Mouse (Mus musculus) kidney, embryonic 14.5 days (tissue): ENCODE measurements at regions not wholly inside any gene's neighbourhood (a gene's known extent, or its start where the extent isn't known, plus 50 kb on each side); places are given as distances from the start of the nearest gene placed in this dataset.

Source experiments
- ATAC-seq: fragments of 200-750 bp; cut with Nextera tagmentation; 2 replicates; pipeline ENCODE4 v1.8.0; 2017; ENCODE audit warnings: moderate number of reproducible peaks, mild to moderate bottlenecking, moderate TSS enrichment, moderate library complexity; ENCODE audit not compliant: low FRiP score, low TSS enrichment
- H3K27ac ChIP-seq: fragments of 300-500 bp; sonication (generic); 2 replicates; pipeline ENCODE4 v1.5.1; 2014; ENCODE audit warnings: low read depth, mild to moderate bottlenecking, low read length, moderate library complexity, mixed read lengths
- H3K27me3 ChIP-seq: fragments of 300-500 bp; sonication (generic); 2 replicates; pipeline ENCODE4 v1.6.1; 2014; ENCODE audit warnings: mild to moderate bottlenecking, low read length; ENCODE audit not compliant: control insufficient read depth, insufficient read depth
- H3K36me3 ChIP-seq: fragments of 300-500 bp; sonication (generic); 2 replicates; pipeline ENCODE4 v1.6.1; 2014; ENCODE audit warnings: low read length, mixed read lengths; ENCODE audit not compliant: control insufficient read depth, insufficient read depth
- H3K4me1 ChIP-seq: fragments of 300-500 bp; sonication (generic); 2 replicates; pipeline ENCODE4 v1.6.1; 2014; ENCODE audit warnings: low read length, mixed read lengths; ENCODE audit not compliant: control insufficient read depth, insufficient read depth
- H3K4me2 ChIP-seq: fragments of 300-500 bp; sonication (generic); replicated peaks from 2 replicates; pipeline ENCODE4 v1.6.1; 2014; ENCODE audit warnings: low read depth, mild to moderate bottlenecking, low read length
- H3K4me3 ChIP-seq: fragments of 300-500 bp; sonication (generic); 2 replicates; pipeline ENCODE4 v1.5.1; 2014; ENCODE audit warnings: mild to moderate bottlenecking, low read length
- H3K9ac ChIP-seq: fragments of 300-500 bp; sonication (generic); 2 replicates; pipeline ENCODE4 v1.6.1; 2014; ENCODE audit warnings: low read depth, mild to moderate bottlenecking, low read length, moderate library complexity
- H3K9me3 ChIP-seq: fragments of 300-500 bp; sonication (generic); 2 replicates; pipeline ENCODE4 v1.6.1; 2016; ENCODE audit warnings: low read length; ENCODE audit not compliant: control insufficient read depth
- WGBS: fragments of 180-500 bp; shearing (Covaris S2); extraction: QIAGEN DNeasy Blood & Tissue Kit; methylation state at CpG from one replicate; pipeline ENCODE4 v1.1.7; 2014; 5-methylcytosine and 5-hydroxymethylcytosine counted together

- ATAC-seq, result no peak
- no peak overlapping the region for H3K4me2 ChIP-seq
- no peak overlapping the region for H3K27ac ChIP-seq
- no peaks in the 10 kb centered on the region for H3K9me3 ChIP-seq
- no peaks in the 10 kb centered on the region for H3K27me3 ChIP-seq
- 92% methylated on average over 4 of the region's 4 CpGs for WGBS
- no peaks in the 10 kb centered on the region for H3K36me3 ChIP-seq
- H3K9ac ChIP-seq, result no peak overlapping the region
- no peaks in the 10 kb centered on the region for H3K4me1 ChIP-seq
- H3K4me3 ChIP-seq, result no peak overlapping the region
These were observed 292.4 kb downstream of the Klf6 start for GRCm38 (mm10) chr13:6153657-6154056.

- H3K4me1 ChIP-seq, result no peaks in the 10 kb centered on the region
- H3K27ac ChIP-seq, result no peak overlapping the region
- no peaks in the 10 kb centered on the region for H3K27me3 ChIP-seq
- no peak for ATAC-seq
- no peaks in the 10 kb centered on the region for H3K36me3 ChIP-seq
- no peaks in the 10 kb centered on the region for H3K9me3 ChIP-seq
- no peak overlapping the region for H3K9ac ChIP-seq
- 75% methylated on average over 4 of the region's 4 CpGs for WGBS
- H3K4me2 ChIP-seq, result no peak overlapping the region
- H3K4me3 ChIP-seq, result no peak overlapping the region
These were observed 294.9 kb downstream of the Klf6 start for GRCm38 (mm10) chr13:6156191-6156590.

DNA sequence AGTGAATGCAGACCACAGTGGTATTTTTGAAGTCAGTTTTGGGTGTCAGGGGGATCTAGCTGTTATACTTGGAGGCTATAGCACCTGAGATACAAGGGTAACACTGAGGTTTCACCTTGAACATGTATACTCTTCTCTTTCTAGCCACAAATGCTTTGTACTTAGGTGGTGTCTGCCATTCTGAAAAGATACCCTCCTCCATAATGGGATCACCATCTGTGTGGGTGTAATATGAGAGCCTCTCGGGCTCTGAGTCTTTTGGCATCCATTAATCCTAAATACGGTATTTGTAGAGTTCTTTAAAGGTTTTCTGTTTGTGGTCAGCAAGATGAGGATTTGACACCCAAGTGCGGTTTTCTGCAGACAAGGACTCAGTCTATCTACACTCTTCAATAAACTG is 295.7 kb downstream of the Klf6 start:
- ATAC-seq, result no peak
- H3K4me2 ChIP-seq, result no peak overlapping the region
- H3K4me1 ChIP-seq, result no peaks in the 10 kb centered on the region
- H3K27me3 ChIP-seq, result no peaks in the 10 kb centered on the region
- no peaks in the 10 kb centered on the region for H3K9me3 ChIP-seq
- H3K36me3 ChIP-seq, result no peaks in the 10 kb centered on the region
- H3K4me3 ChIP-seq, result no peak overlapping the region
- H3K9ac ChIP-seq, result no peak overlapping the region
- no peak overlapping the region for H3K27ac ChIP-seq
- WGBS, result 24% methylated on average over 3 of the region's 3 CpGs

GRCm38 (mm10) chr13:6157946-6158345 is 296.7 kb downstream of the Klf6 start:
- ATAC-seq, result no peak
- Histone ChIP-seq H3K27me3 (no peaks in the 10 kb centered on the region), H3K4me2 (no peak overlapping the region), H3K9ac (no peak overlapping the region), H3K27ac (no peak overlapping the region), H3K9me3 (no peaks in the 10 kb centered on the region), H3K36me3 (no peaks in the 10 kb centered on the region), H3K4me3 (no peak overlapping the region), H3K4me1 (no peaks in the 10 kb centered on the region)
- 70% methylated on average over 4 of the region's 4 CpGs for WGBS

DNA sequence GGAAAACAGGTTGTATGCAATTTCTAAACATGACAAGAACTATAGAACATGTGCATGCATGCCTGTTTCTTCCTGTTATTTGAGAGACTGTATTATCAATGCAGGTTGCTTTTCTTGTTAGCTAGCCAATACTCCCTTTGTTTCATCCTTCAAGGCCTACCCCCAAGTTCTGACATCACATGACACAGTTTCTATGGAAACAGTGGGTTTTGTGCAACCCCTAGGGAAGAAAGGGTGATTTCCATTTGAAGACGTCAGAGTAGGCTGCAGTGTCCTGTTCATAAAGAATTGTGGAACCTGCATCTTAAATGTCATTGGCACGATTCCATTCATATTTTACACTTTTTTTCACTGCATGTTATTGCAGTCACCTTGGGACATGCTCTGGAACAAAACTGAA is 298.1 kb downstream of the Klf6 start:
- no peak overlapping the region for H3K4me2 ChIP-seq
- H3K9me3 ChIP-seq, result no peaks in the 10 kb centered on the region
- no peaks in the 10 kb centered on the region for H3K4me1 ChIP-seq
- 53% methylated on average over 2 of the region's 2 CpGs for WGBS
- no peaks in the 10 kb centered on the region for H3K36me3 ChIP-seq
- no peaks in the 10 kb centered on the region for H3K27me3 ChIP-seq
- H3K4me3 ChIP-seq, result no peak overlapping the region
- ATAC-seq, result no peak
- no peak overlapping the region for H3K9ac ChIP-seq
- H3K27ac ChIP-seq, result no peak overlapping the region

GRCm38 (mm10) chr13:6165916-6166315 is 304.6 kb downstream of the Klf6 start:
- H3K4me1 ChIP-seq, result no peaks in the 10 kb centered on the region
- ATAC-seq, result no peak
- H3K9me3 ChIP-seq, result peaks cover 4% of the 10 kb centered on the region; the same call in 1 of the 2 replicates
- WGBS, result 90% methylated on average over 4 of the region's 4 CpGs
- H3K27me3 ChIP-seq, result no peaks in the 10 kb centered on the region
- no peak overlapping the region for H3K4me3 ChIP-seq
- no peak overlapping the region for H3K27ac ChIP-seq
- H3K4me2 ChIP-seq, result no peak overlapping the region
- no peaks in the 10 kb centered on the region for H3K36me3 ChIP-seq
- no peak overlapping the region for H3K9ac ChIP-seq

- Histone ChIP-seq H3K4me1 (no peaks in the 10 kb centered on the region), H3K9ac (no peak overlapping the region), H3K27me3 (no peaks in the 10 kb centered on the region), H3K4me2 (no peak overlapping the region), H3K36me3 (no peaks in the 10 kb centered on the region), H3K27ac (no peak overlapping the region), H3K4me3 (no peak overlapping the region), H3K9me3 (peaks cover 4% of the 10 kb centered on the region; the same call in 1 of the 2 replicates)
- WGBS, result 95% methylated on average over 1 of the region's 1 CpGs
- ATAC-seq, result no peak
These were observed 305.9 kb downstream of the Klf6 start for GRCm38 (mm10) chr13:6167055-6167761.

DNA sequence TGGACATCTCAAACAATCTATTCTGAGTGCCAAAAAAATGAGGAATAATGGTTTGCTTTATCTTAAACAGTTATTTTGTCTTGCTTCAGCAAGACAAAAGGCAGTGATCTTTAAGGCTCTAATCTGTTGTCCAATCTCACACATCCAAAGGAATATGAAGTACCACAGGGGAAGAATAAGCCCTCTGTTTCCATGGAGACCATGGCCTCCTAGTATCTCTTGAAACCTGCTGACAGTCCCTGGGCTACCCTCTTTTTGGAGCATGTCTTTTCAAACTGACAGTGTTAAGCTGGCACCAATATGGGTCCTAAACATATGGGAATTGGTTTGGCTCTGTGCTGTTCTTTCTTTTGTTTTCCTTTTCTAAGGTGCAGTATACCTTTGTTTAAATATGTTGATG is 311.8 kb downstream of the Klf6 start:
- no peaks in the 10 kb centered on the region for H3K9me3 ChIP-seq
- no peaks in the 10 kb centered on the region for H3K36me3 ChIP-seq
- ATAC-seq, result no peak
- H3K27ac ChIP-seq, result no peak overlapping the region
- H3K4me1 ChIP-seq, result no peaks in the 10 kb centered on the region
- H3K4me2 ChIP-seq, result no peak overlapping the region
- H3K4me3 ChIP-seq, result no peak overlapping the region
- H3K9ac ChIP-seq, result no peak overlapping the region
- no peaks in the 10 kb centered on the region for H3K27me3 ChIP-seq

DNA sequence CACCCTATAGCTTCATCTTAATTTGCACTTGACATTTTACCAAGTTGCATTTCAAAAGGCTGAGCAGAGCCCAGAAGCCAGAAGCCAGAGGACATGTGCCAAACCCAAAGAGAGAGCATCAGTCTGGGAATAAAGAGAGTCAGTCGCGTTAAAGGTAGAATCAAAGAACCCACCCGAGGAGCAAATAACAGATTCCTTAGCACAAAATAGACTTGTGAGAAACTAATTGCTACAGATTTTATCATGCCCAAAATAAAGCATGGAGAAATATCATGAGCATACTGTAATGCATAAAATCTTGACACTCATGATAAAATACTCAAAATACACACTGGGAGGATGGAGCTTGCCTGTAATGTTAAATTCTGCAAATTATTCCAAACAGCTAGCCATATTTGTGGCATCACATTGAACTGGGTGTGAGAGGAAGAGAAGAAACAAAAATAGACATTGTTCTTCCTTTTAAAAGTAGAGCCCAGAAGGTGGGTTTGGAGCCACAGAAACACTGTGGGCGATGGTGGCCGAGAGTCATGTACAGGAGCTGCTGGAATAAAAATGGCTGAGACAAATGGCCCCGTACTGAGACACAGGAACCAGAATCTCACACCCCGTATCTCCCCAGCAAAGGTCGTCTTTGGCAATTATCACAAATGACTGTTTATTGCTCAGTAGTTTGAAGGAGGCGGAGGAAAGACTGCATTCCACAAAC is 317.2 kb downstream of the Klf6 start:
- 55% methylated on average over 9 of the region's 9 CpGs for WGBS
- H3K4me2 ChIP-seq, result no peak overlapping the region
- no peak overlapping the region for H3K27ac ChIP-seq
- no peak overlapping the region for H3K4me3 ChIP-seq
- ATAC-seq, result no peak
- H3K9ac ChIP-seq, result no peak overlapping the region
- no peaks in the 10 kb centered on the region for H3K9me3 ChIP-seq
- H3K4me1 ChIP-seq, result no peaks in the 10 kb centered on the region
- H3K36me3 ChIP-seq, result no peaks in the 10 kb centered on the region
- no peaks in the 10 kb centered on the region for H3K27me3 ChIP-seq
